Mouse (Mus musculus): Measurements from ENCODE around the gene Usp39. TPM values are rescaled to one million over a fixed set of nuclear protein-coding genes. Genes with fewer than 3 reads are reported as not detected.

Gene Usp39
- polyA plus RNA-seq, 1 experiment: 33.4 TPM

DNA sequence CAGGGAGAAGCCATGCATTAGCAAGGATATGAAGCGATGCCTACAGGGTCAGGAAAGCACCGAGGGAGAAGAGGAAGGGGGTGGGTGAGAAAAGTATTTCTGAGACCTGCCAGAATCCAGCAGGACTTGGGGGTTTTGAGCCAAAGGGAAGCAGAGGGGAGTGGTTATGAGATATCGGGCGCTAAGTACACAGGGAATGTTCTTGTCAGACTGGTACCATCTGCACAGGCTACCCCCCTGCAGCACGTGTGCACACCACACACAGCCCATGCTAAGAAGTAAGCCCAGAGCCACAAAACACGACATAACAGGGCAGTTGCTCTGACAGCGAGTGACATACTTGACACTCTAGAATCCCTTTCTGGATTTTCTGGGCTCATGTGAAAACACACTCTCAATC lies 29.2 kb upstream of the Usp39 start:
- peaks cover 3% of the 10 kb centered on the region; the same call in 1 of the 2 replicates for H3K4me1 ChIP-seq (ENCODE audit: control insufficient read depth, insufficient read depth, low read length)
- H3K27ac ChIP-seq (ENCODE audit: insufficient read depth, low read length): no peak overlapping the region
- TF ChIP-seq POLR2A (IDR thresholded peaks at IDR 0.05; ENCODE audit: extremely low read depth, insufficient read depth, low read length): no peak
- no peak for TF ChIP-seq CTCF (IDR thresholded peaks at IDR 0.05; ENCODE audit: extremely low read depth, insufficient read depth, low read length)
- H3K4me3 ChIP-seq (ENCODE audit: insufficient read depth, low read length): no peak overlapping the region

DNA sequence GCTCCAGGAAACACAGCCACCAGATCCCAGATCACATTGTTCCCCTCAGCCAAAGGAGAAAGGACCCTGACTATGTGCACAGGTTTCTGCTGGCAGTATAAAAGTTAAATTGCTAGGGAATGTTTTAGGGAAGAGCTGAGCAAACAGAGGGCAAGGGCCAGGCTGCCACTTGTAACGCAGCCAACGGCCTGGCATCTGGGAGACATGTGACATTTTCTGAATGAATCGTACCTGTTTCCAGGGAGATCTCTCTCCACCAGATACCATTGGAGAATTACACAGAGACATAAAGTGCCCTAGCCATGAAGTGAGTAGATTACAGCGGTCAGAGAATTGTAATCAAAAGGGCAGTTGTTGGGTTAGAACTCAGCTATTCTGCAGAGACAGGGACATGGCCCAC lies 28.2 kb upstream of the Usp39 start:
- Histone ChIP-seq H3K4me1 (ENCODE audit: control insufficient read depth, insufficient read depth, low read length) (peaks cover 3% of the 10 kb centered on the region; the same call in 1 of the 2 replicates), H3K4me3 (ENCODE audit: insufficient read depth, low read length) (no peak overlapping the region), H3K27ac (ENCODE audit: insufficient read depth, low read length) (no peak overlapping the region)
- TF ChIP-seq CTCF (IDR thresholded peaks at IDR 0.05; ENCODE audit: extremely low read depth, insufficient read depth, low read length) (no peak), POLR2A (IDR thresholded peaks at IDR 0.05; ENCODE audit: extremely low read depth, insufficient read depth, low read length) (no peak)

DNA sequence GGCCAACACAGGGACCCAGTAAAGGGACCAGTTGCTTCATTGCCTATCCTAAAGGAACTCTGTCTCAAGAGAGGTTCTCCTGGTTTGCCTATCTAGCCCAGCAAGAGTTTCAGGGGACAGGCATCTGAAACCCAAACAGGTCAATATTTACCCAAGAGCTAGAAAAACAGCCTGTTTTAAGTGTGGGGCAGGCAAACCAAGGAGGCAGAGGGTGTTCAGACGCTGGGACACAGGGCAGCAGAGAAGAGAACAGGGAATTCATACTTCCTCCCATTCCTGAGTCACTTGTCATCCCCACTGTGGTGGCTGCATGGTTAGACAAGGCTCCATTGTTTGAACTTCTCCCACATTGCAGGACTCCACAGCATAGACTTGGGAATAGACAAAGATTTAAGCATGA lies 26.6 kb upstream of the Usp39 start:
- TF ChIP-seq POLR2A (IDR thresholded peaks at IDR 0.05; ENCODE audit: extremely low read depth, insufficient read depth, low read length): no peak
- no peak for TF ChIP-seq CTCF (IDR thresholded peaks at IDR 0.05; ENCODE audit: extremely low read depth, insufficient read depth, low read length)
- Histone ChIP-seq H3K27ac (ENCODE audit: insufficient read depth, low read length) (no peak overlapping the region), H3K4me1 (ENCODE audit: control insufficient read depth, insufficient read depth, low read length) (peaks cover 3% of the 10 kb centered on the region; the same call in 1 of the 2 replicates), H3K4me3 (ENCODE audit: insufficient read depth, low read length) (no peak overlapping the region)

DNA sequence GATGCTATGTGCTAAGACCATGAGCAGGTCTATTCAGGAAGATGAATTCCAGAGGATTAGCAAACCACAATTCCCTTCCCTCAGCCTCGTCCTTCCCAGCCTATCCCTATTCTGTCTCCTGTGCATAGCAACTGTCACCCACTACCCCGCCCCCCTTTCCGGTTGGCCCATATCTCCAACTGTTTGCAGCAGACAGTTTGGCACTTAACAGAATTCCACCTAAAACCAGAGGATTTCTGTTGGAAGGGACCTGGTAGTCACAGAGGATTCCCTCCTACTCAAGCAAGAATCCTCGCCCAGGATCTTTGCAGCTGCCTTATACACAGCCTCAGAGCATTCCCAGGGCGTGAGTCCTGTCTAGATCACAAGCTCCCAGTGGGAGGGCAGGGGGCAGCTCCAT lies 26.2 kb upstream of the Usp39 start:
- Histone ChIP-seq H3K4me1 (ENCODE audit: control insufficient read depth, insufficient read depth, low read length) (peaks cover 3% of the 10 kb centered on the region; the same call in 1 of the 2 replicates), H3K27ac (ENCODE audit: insufficient read depth, low read length) (no peak overlapping the region), H3K4me3 (ENCODE audit: insufficient read depth, low read length) (no peak overlapping the region)
- TF ChIP-seq CTCF (IDR thresholded peaks at IDR 0.05; ENCODE audit: extremely low read depth, insufficient read depth, low read length) (no peak), POLR2A (IDR thresholded peaks at IDR 0.05; ENCODE audit: extremely low read depth, insufficient read depth, low read length) (no peak)

DNA sequence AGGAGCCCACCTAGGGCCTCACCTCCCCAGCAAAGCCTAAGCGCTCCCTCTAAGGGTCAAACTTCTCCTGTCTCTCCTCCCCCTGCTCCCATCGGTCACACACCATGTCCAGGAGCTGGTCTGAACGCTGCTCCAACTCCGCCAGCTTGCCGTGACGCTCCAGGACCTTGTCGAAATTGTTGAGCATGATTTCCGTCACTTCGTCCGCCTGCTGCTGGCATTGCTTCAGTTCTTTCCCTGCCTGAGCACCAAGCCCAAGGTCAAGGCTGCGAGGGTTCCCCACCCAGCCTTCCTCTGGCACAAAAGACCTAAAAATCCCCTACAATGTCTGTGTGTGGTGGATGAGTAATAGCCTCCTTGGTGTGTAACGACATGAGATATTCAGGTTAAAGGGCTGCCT lies 25.1 kb upstream of the Usp39 start:
- peaks cover 3% of the 10 kb centered on the region; the same call in 1 of the 2 replicates for H3K4me1 ChIP-seq (ENCODE audit: control insufficient read depth, insufficient read depth, low read length)
- no peak overlapping the region for H3K27ac ChIP-seq (ENCODE audit: insufficient read depth, low read length)
- H3K4me3 ChIP-seq (ENCODE audit: insufficient read depth, low read length): no peak overlapping the region
- no peak for TF ChIP-seq POLR2A (IDR thresholded peaks at IDR 0.05; ENCODE audit: extremely low read depth, insufficient read depth, low read length)
- no peak for TF ChIP-seq CTCF (IDR thresholded peaks at IDR 0.05; ENCODE audit: extremely low read depth, insufficient read depth, low read length)

DNA sequence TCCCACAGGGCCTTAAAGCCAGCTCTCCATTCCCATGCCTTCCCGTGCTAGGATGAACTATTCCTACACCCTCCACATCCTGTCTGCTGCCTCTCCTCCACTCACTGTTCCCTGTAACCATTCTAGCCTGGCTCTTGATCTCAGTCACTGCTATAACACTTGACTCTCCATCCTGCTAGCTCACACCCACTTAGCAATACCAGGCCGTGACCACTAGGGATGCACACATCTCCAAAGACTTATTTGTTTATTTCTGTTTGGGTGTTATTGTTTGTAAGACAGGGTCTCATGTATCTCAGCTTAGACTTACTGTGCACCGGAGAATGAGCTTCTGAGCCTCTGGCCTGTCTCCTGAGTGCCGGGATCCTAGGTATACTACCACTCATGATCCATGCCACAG lies 24.6 kb upstream of the Usp39 start:
- Histone ChIP-seq H3K4me1 (ENCODE audit: control insufficient read depth, insufficient read depth, low read length) (peaks cover 3% of the 10 kb centered on the region; the same call in 1 of the 2 replicates), H3K27ac (ENCODE audit: insufficient read depth, low read length) (no peak overlapping the region), H3K4me3 (ENCODE audit: insufficient read depth, low read length) (no peak overlapping the region)
- TF ChIP-seq CTCF (IDR thresholded peaks at IDR 0.05; ENCODE audit: extremely low read depth, insufficient read depth, low read length) (no peak), POLR2A (IDR thresholded peaks at IDR 0.05; ENCODE audit: extremely low read depth, insufficient read depth, low read length) (no peak)

DNA sequence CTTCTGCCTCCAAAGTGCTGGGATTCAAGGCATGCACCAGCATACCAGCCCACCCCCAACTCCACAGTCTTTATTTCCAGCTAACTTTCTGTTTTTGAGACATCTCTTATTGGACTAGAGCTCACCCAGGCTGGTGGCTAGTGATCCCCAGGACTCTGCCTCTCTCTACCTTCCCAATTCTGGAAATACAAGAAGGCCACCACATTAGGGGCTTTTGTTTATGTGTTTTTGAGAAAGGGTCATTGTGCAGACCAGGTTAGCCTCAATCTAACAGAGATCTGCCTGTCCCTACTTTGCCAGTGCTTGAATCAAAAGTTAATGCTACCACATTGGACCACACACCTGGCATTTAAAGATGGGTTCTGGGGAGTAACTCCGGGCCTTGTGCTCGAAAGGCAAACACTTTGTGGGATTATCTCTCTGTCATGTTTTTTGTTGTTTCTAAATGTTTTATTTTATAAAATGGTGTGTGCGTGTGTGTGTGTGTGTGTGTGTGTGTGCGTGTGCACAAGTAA lies 22.5 kb upstream of the Usp39 start:
- TF ChIP-seq POLR2A (IDR thresholded peaks at IDR 0.05; ENCODE audit: extremely low read depth, insufficient read depth, low read length) (no peak), CTCF (IDR thresholded peaks at IDR 0.05; ENCODE audit: extremely low read depth, insufficient read depth, low read length) (no peak)
- Histone ChIP-seq H3K4me1 (ENCODE audit: control insufficient read depth, insufficient read depth, low read length) (peaks cover 3% of the 10 kb centered on the region; the same call in 1 of the 2 replicates), H3K4me3 (ENCODE audit: insufficient read depth, low read length) (no peak overlapping the region), H3K27ac (ENCODE audit: insufficient read depth, low read length) (no peak overlapping the region)

DNA sequence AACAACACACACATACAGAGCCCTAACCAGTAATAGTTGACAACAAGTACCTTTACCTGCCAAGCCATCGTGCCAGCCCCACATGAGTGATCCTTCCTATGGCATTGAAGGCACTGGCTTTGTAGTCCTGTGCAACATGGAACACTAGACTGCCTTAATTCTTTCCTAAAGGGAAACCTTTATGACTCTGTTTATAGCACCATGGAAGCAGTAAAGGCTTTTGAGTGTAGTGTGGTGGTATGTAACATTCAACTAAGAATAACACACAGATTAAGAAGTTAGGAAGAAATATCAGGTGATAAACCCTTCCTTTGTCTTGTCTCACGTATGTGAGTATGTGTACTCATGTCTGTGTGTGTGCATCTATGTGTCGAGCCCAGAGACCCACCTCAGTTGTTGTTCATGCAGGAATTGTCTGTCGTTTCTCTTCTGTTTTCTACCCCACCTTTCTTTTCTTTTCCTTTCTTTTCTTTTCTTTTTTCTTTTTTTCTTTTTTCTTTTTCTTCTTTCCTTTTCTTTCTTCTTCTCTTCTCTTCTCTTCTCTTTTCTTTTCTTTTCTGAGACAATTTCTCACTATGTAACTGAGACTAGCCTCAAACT lies 22.0 kb upstream of the Usp39 start, which contains the start of gene Rnf181:
TSS of gene Rnf181 (minus strand) at position 113 of the 600 bp plus-strand sequence.
- no peak within 1 kb of the TSS for H3K4me3 ChIP-seq (ENCODE audit: insufficient read depth, low read length)
- H3K27ac ChIP-seq (ENCODE audit: insufficient read depth, low read length): no peak within 1 kb of the TSS
- TF ChIP-seq CTCF (IDR thresholded peaks at IDR 0.05; ENCODE audit: extremely low read depth, insufficient read depth, low read length) (no peak), POLR2A (IDR thresholded peaks at IDR 0.05; ENCODE audit: extremely low read depth, insufficient read depth, low read length) (no peak)
- H3K4me1 ChIP-seq (ENCODE audit: control insufficient read depth, insufficient read depth, low read length): peaks cover 3% of the 10 kb centered on the region; the same call in 1 of the 2 replicates

DNA sequence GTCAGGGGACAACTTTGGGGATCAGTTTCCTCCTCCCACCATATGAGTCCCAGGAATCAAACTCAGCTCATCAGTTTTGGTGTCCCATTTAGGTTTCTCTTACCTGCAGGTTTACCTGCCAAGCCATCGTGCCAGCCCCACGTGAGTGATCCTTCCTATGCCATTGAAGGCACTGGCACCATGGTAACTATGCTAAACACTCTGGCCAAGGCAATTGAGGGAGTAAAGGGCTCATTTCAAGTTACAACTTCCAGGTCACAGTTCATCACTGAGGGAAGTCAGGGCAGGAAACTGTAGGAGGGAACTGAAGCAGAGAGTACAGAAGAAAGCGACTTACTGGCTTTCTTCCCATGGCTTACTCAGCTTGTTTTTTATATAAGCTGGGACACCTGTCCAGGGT lies 21.3 kb upstream of the Usp39 start:
- peaks cover 3% of the 10 kb centered on the region; the same call in 1 of the 2 replicates for H3K4me1 ChIP-seq (ENCODE audit: control insufficient read depth, insufficient read depth, low read length)

DNA sequence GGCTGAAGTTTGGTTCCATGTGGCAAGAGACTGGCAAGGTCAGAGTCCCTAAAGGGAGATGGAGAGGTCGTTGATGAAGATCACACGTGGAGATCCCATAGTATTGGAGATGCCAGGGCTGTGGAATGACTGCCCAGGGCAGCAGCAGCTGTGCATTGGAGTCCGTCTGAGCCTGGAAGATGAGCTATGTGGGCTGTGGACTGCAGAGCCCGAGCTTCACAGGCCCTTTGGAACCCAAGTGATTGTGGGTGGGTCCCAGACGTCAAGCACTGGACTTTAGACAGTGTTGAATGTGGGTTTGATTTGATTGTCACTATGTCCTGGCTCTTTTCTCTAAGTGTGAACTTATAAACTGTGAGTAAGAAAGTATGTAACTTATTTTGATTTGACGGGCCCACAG lies 20.0 kb upstream of the Usp39 start:
- Histone ChIP-seq H3K4me3 (ENCODE audit: insufficient read depth, low read length) (no peak overlapping the region), H3K4me1 (ENCODE audit: control insufficient read depth, insufficient read depth, low read length) (no peaks in the 10 kb centered on the region), H3K27ac (ENCODE audit: insufficient read depth, low read length) (no peak overlapping the region)
- TF ChIP-seq POLR2A (IDR thresholded peaks at IDR 0.05; ENCODE audit: extremely low read depth, insufficient read depth, low read length): no peak
- no peak for TF ChIP-seq CTCF (IDR thresholded peaks at IDR 0.05; ENCODE audit: extremely low read depth, insufficient read depth, low read length)

More for the DNA sequence above, 21.3 kb upstream of the Usp39 start:
- no peak overlapping the region for H3K4me3 ChIP-seq (ENCODE audit: insufficient read depth, low read length)
- TF ChIP-seq POLR2A (IDR thresholded peaks at IDR 0.05; ENCODE audit: extremely low read depth, insufficient read depth, low read length): no peak
- no peak for TF ChIP-seq CTCF (IDR thresholded peaks at IDR 0.05; ENCODE audit: extremely low read depth, insufficient read depth, low read length)
- H3K27ac ChIP-seq (ENCODE audit: insufficient read depth, low read length): no peak overlapping the region
